Mouse (Mus musculus) heart, postnatal 0 days (tissue): ENCODE data around the gene Nav1. TPM values are rescaled to one million over a fixed set of nuclear protein-coding genes. Genes with fewer than 3 reads are reported as not detected.

Experiments
- ATAC-seq: fragments of 200-750 bp; cut with Nextera tagmentation; 2 replicates; pipeline ENCODE4 v1.8.0; 2017; ENCODE audit warnings: low read depth, moderate number of reproducible peaks, moderate library complexity; ENCODE audit not compliant: insufficient read depth
- DNase-seq: peaks from one replicate; pipeline ENCODE4 v3.0.0-alpha.2; 2016; ENCODE audit warnings: low spot score
- H3K27ac ChIP-seq: fragments of 300-500 bp; sonication (generic); 2 replicates; pipeline ENCODE4 v1.5.1; 2014; ENCODE audit warnings: low read depth, mild to moderate bottlenecking
- H3K27me3 ChIP-seq: fragments of 300-500 bp; sonication (generic); 2 replicates; pipeline ENCODE4 v1.6.1; 2014; ENCODE audit warnings: low read length, mixed read lengths; ENCODE audit not compliant: control insufficient read depth, insufficient read depth
- H3K36me3 ChIP-seq: fragments of 300-500 bp; sonication (generic); replicated peaks from 2 replicates; pipeline ENCODE4 v1.6.1; 2014; ENCODE audit warnings: low read length, mixed read lengths; ENCODE audit not compliant: control insufficient read depth, insufficient read depth
- H3K4me1 ChIP-seq: fragments of 300-500 bp; sonication (generic); 2 replicates; pipeline ENCODE4 v1.6.1; 2014; ENCODE audit warnings: antibody characterized with exemption; ENCODE audit not compliant: control insufficient read depth, insufficient read depth
- H3K4me2 ChIP-seq: fragments of 300-500 bp; sonication (generic); 2 replicates; pipeline ENCODE4 v1.6.1; 2014; ENCODE audit warnings: low read depth, mild to moderate bottlenecking, low read length, moderate library complexity
- H3K4me3 ChIP-seq: fragments of 300-500 bp; sonication (generic); 2 replicates; pipeline ENCODE4 v1.5.1; 2014; ENCODE audit warnings: low read depth, low read length
- H3K9ac ChIP-seq: fragments of 300-500 bp; sonication (generic); replicated peaks from 2 replicates; pipeline ENCODE4 v1.6.1; 2014; ENCODE audit warnings: low read depth, low read length, mixed read lengths
- H3K9me3 ChIP-seq: fragments of 300-500 bp; sonication (generic); replicated peaks from 2 replicates; pipeline ENCODE4 v1.6.1; 2016; ENCODE audit warnings: low read length; ENCODE audit not compliant: control insufficient read depth
- CTCF ChIP-seq: IDR thresholded peaks from 2 replicates; pipeline ENCODE4 v1.5.1; 2016; ENCODE audit warnings: antibody characterized with exemption, control low read depth, low read depth
- EP300 ChIP-seq: IDR thresholded peaks from 2 replicates; pipeline ENCODE4 v1.6.1; 2016; ENCODE audit warnings: antibody characterized with exemption, low read depth
- WGBS: fragments of 180-500 bp; shearing (Covaris S2); extraction: QIAGEN DNeasy Blood & Tissue Kit; methylation state at CpG from one replicate; pipeline ENCODE4 v1.1.7; 2014; 5-methylcytosine and 5-hydroxymethylcytosine counted together
- polyA plus RNA-seq: library from polyadenylated mRNA; unstranded; fragments of >200 nt; fragmentation: Nextera tagmentation; extraction: Ambion mirVana; gene quantifications from 2 replicates; pipeline ENCODE4 v1.2.1, GENCODE M21; 2015
- total RNA-seq: library from RNA; depleted of rRNA; stranded (reverse); fragments of >200 nt; gene quantifications from 2 replicates; pipeline ENCODE4 v1.2.3, GENCODE M21; 2014; ENCODE audit warnings: low replicate concordance

The Nav1 gene
- total and polyA plus RNA-seq, 2 experiments from 2014 or later: 10.3 to 29.9 TPM

DNA sequence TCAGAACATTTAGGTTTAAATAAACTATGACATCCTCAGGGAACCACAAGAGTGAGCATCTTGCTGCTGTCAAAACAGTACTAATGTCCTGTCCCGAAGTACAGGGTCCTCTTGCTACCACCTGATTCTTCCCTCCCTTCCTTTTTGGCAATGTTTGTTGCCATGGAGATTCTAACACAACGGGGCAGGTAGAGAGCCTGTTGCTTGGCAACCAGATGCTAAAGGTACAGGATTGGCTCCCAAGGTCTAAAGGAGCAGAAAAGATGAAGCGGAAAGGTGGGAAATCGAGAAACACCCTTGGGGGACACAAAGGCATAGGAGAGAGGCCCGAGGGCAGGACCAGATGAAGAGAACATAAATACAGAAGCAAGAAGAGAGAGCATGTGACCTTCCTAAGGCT lies 17.6 kb upstream of the Nav1 start:
- no peaks in the 10 kb centered on the region for H3K36me3 ChIP-seq
- no peak overlapping the region for H3K4me3 ChIP-seq
- TF ChIP-seq CTCF: no peak
- no peak for TF ChIP-seq EP300
- peaks cover 2% of the 10 kb centered on the region; the same call in 1 of the 2 replicates for H3K4me1 ChIP-seq
- ATAC-seq (no peak), DNase-seq (no peak)
- no peak overlapping the region for H3K27ac ChIP-seq
- H3K9ac ChIP-seq: no peak overlapping the region
- no peaks in the 10 kb centered on the region for H3K9me3 ChIP-seq
- 72% methylated on average over 5 of the region's 5 CpGs for WGBS
- H3K4me2 ChIP-seq: no peak overlapping the region
- no peaks in the 10 kb centered on the region for H3K27me3 ChIP-seq

GRCm38 (mm10) chr1:135623136-135623535 lies 16.0 kb upstream of the Nav1 start:
- Histone ChIP-seq H3K4me2 (no peak overlapping the region), H3K4me1 (peaks cover 4% of the 10 kb centered on the region; the same call in 1 of the 2 replicates), H3K9me3 (no peaks in the 10 kb centered on the region), H3K36me3 (no peaks in the 10 kb centered on the region), H3K9ac (no peak overlapping the region), H3K27me3 (no peaks in the 10 kb centered on the region), H3K4me3 (no peak overlapping the region), H3K27ac (no peak overlapping the region)
- ATAC-seq: no peak
- TF ChIP-seq EP300 (no peak), CTCF (no peak)
- no peak for DNase-seq
- 64% methylated on average over 5 of the region's 5 CpGs for WGBS

DNA sequence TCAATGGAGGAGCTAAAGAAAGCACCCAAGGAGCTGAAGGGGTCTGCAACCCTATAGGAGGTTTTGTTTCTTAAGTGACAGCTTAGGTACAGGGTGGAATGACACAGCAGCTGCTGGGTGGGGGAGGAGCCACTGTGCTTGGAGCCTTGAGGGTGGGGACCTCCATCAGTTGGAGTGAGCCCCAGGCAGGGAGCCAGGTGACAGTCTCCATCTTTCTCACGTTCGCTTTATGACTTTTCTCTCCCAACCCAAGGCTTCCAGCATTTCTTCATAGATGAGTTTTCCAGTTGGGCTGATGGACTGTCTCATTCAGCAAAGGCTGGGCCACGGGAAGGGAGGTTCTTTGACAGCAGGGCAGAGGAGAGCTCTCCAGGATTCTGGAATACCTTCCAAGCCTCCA lies 14.2 kb upstream of the Nav1 start:
- no peak for DNase-seq
- Histone ChIP-seq H3K36me3 (no peaks in the 10 kb centered on the region), H3K4me1 (peaks cover 4% of the 10 kb centered on the region; the same call in 1 of the 2 replicates), H3K9ac (no peak overlapping the region), H3K27ac (no peak overlapping the region), H3K4me3 (no peak overlapping the region), H3K9me3 (no peaks in the 10 kb centered on the region), H3K27me3 (no peaks in the 10 kb centered on the region), H3K4me2 (no peak overlapping the region)
- 33% methylated on average over 3 of the region's 3 CpGs for WGBS
- TF ChIP-seq CTCF (no peak), EP300 (no peak)
- no peak for ATAC-seq

DNA sequence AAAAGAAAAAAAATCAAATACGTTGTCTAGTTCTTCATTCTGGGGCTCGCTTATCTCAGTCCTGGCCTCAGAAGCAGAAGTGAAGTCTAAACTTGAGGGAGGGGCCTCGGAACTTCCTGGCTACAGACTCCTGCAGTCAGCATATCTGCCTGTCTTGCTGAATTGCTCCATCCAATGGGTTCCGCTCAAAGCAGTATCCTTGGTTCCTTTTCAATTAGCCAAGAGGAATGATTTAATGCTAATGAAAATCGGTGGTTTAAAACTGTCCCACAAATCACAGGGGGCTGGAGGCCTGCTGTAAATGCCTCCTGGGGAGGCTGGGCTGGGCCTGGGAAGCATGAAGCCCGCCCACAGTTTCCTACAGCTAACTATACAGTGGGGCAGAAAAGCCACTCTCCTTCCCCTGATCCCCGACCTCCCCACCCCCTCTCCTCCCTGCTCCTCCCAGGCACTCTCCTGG lies 12.9 kb upstream of the Nav1 start:
- no peak for DNase-seq
- Histone ChIP-seq H3K9ac (no peak overlapping the region), H3K4me1 (peaks cover 4% of the 10 kb centered on the region; the same call in 1 of the 2 replicates), H3K27me3 (no peaks in the 10 kb centered on the region), H3K36me3 (no peaks in the 10 kb centered on the region), H3K4me2 (no peak overlapping the region), H3K27ac (peak overlapping the region; percentile 11; the same call in 1 of the 2 replicates), H3K9me3 (no peaks in the 10 kb centered on the region), H3K4me3 (no peak overlapping the region)
- 31% methylated on average over 7 of the region's 7 CpGs for WGBS
- ATAC-seq: no peak
- TF ChIP-seq CTCF (no peak), EP300 (no peak)

- no peak for ATAC-seq
- 64% methylated on average over 7 of the region's 7 CpGs for WGBS
- no peak for TF ChIP-seq EP300
- TF ChIP-seq CTCF: no peak
- no peaks in the 10 kb centered on the region for H3K9me3 ChIP-seq
- H3K4me2 ChIP-seq: no peak overlapping the region
- no peaks in the 10 kb centered on the region for H3K36me3 ChIP-seq
- DNase-seq: no peak
- H3K4me1 ChIP-seq: peaks cover 4% of the 10 kb centered on the region; the same call in 1 of the 2 replicates
- H3K27ac ChIP-seq: no peak overlapping the region
- no peak overlapping the region for H3K4me3 ChIP-seq
- no peaks in the 10 kb centered on the region for H3K27me3 ChIP-seq
- H3K9ac ChIP-seq: no peak overlapping the region
Observed at GRCm38 (mm10) chr1:135619130-135619529, 12.0 kb upstream of the Nav1 start.

DNA sequence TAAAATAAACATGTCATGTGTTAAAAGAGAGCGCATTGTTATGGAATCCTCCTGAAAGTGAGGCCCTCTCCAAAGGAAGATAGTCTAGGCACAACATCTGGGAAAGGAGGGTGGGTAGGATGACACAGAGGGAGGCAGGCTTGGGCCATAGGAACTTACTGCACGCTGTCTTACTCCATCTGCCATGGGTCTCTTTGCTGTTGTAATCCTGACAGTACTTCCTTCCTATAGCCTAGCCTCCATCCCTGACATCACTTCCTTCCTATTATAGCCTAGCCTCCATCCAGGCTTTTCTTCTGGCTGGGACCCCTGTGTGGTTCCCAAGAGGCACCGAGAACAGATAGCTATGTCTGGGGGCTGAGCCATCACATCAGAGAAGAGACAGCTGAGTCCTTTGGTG lies 10.2 kb upstream of the Nav1 start:
- TF ChIP-seq EP300 (no peak), CTCF (no peak)
- ATAC-seq (no peak), DNase-seq (no peak)
- H3K36me3 ChIP-seq: no peaks in the 10 kb centered on the region
- no peaks in the 10 kb centered on the region for H3K9me3 ChIP-seq
- H3K9ac ChIP-seq: no peak overlapping the region
- 71% methylated on average over 3 of the region's 3 CpGs for WGBS
- H3K27me3 ChIP-seq: no peaks in the 10 kb centered on the region
- peaks cover 4% of the 10 kb centered on the region; the same call in 1 of the 2 replicates for H3K4me1 ChIP-seq
- H3K27ac ChIP-seq: no peak overlapping the region
- no peak overlapping the region for H3K4me2 ChIP-seq
- H3K4me3 ChIP-seq: no peak overlapping the region
